Mouse (Mus musculus) hindbrain, embryonic 16.5 days (tissue): ENCODE results near the gene 9130213A22Rik. TPM values are rescaled to one million over a fixed set of nuclear protein-coding genes. Genes with fewer than 3 reads are reported as not detected.

Experiments
- ATAC-seq: fragments of 200-750 bp; cut with Nextera tagmentation; 2 replicates; pipeline ENCODE4 v1.8.0; 2017; ENCODE audit warnings: moderate TSS enrichment, moderate library complexity
- H3K27ac ChIP-seq: fragments of 300-500 bp; sonication (generic); 2 replicates; pipeline ENCODE4 v1.5.1; 2014; ENCODE audit warnings: low read depth, mild to moderate bottlenecking, control low read depth, low read length, moderate library complexity
- H3K27me3 ChIP-seq: fragments of 300-500 bp; sonication (generic); replicated peaks from 2 replicates; pipeline ENCODE4 v1.6.1; 2014; ENCODE audit warnings: low read length; ENCODE audit not compliant: control insufficient read depth, insufficient read depth
- H3K36me3 ChIP-seq: fragments of 300-500 bp; sonication (generic); 2 replicates; pipeline ENCODE4 v1.6.1; 2014; ENCODE audit warnings: mild to moderate bottlenecking, low read length, moderate library complexity, mixed read lengths; ENCODE audit not compliant: control insufficient read depth, insufficient read depth
- H3K4me1 ChIP-seq: fragments of 300-500 bp; sonication (generic); 2 replicates; pipeline ENCODE4 v1.6.1; 2014; ENCODE audit warnings: low read depth, low read length; ENCODE audit not compliant: control insufficient read depth, insufficient read depth
- H3K4me2 ChIP-seq: fragments of 300-500 bp; sonication (generic); 2 replicates; pipeline ENCODE4 v1.6.1; 2014; ENCODE audit warnings: mild to moderate bottlenecking, low read length, control low read depth, moderate library complexity
- H3K4me3 ChIP-seq: fragments of 300-500 bp; sonication (generic); 2 replicates; pipeline ENCODE4 v1.5.1; 2014; ENCODE audit warnings: mild to moderate bottlenecking, low read length, control low read depth, moderate library complexity
- H3K9ac ChIP-seq: fragments of 300-500 bp; sonication (generic); 2 replicates; pipeline ENCODE4 v1.6.1; 2014; ENCODE audit warnings: low read depth, mild to moderate bottlenecking, control low read depth, low read length, moderate library complexity
- H3K9me3 ChIP-seq: fragments of 300-500 bp; sonication (generic); 2 replicates; pipeline ENCODE4 v1.6.1; 2014; ENCODE audit warnings: mild to moderate bottlenecking, low read length, moderate library complexity; ENCODE audit not compliant: control insufficient read depth
- WGBS: fragments of 180-500 bp; shearing (Covaris S2); extraction: QIAGEN DNeasy Blood & Tissue Kit; methylation state at CpG from one replicate; pipeline ENCODE4 v1.1.7; 2014; 5-methylcytosine and 5-hydroxymethylcytosine counted together
- polyA plus RNA-seq: library from polyadenylated mRNA; unstranded; fragments of >200 nt; fragmentation: Nextera tagmentation; extraction: Ambion mirVana; gene quantifications from 2 replicates; pipeline ENCODE4 v1.2.1, GENCODE M21; 2015

Gene 9130213A22Rik
- polyA plus RNA-seq, 1 experiment from 2014 or later: 1.2 TPM

DNA sequence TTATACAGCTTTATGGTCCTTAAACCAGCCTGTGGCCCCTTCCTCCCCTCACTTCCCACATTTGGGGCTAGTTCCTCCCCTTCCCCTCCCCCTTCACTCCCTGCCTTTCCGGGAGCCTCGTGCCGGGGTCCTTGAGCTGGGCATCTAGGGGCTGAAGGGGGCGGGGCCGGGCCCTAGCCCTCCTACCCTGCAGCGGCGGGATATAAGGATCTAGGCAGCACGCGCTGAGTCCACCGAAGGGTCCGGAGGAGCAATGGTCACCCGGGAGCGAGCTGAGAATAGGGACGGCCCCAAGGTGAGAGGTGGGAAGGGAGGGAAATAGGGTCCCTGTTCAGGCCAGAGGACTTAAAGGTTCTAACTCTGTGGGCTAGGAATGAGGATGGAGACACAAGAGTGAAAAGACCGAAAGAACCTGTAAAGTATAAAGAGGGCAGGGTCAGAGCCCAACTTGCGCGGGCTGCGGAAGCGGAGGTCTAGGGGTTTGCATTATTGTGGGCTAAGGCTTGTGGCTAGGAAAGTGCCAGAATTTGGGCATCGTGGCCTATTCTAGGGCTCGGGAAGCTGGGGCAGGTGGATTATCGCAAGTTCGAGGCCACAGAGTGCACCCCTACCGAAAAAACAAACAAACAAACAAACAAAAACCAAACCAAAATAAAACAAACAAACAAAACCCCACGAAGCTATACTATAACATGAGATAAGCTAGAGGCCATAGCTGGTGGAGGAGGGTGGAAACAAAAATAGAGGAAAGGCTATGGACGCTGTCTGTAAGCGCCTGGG, 2.0 kb downstream of the 9130213A22Rik start, which contains the start of gene Hes7:
TSS of gene Hes7 (plus strand) at position 184 of the 780 bp plus-strand sequence.
- H3K4me3 ChIP-seq: peak within 1 kb of the TSS; percentile 88
- no peak for ATAC-seq
- WGBS: 2% methylated on average over 27 of the region's 27 CpGs
- H3K27me3 ChIP-seq: no peaks in the 10 kb centered on the region
- H3K9ac ChIP-seq: peak within 1 kb of the TSS; percentile 84
- H3K36me3 ChIP-seq: no peaks in the 10 kb centered on the region
- H3K27ac ChIP-seq: no peak within 1 kb of the TSS
- H3K4me2 ChIP-seq: peak within 1 kb of the TSS; percentile 97
- peaks cover 20% of the 10 kb centered on the region for H3K4me1 ChIP-seq
- H3K9me3 ChIP-seq: no peaks in the 10 kb centered on the region

- ATAC-seq: no peak
- no peak overlapping the region for H3K27ac ChIP-seq
- no peaks in the 10 kb centered on the region for H3K27me3 ChIP-seq
- H3K4me2 ChIP-seq: peak overlapping the region; percentile 97
- H3K4me3 ChIP-seq: peak overlapping the region; percentile 88
- WGBS: 32% methylated on average over 14 of the region's 14 CpGs
- no peaks in the 10 kb centered on the region for H3K36me3 ChIP-seq
- H3K4me1 ChIP-seq: peaks cover 20% of the 10 kb centered on the region
- no peak overlapping the region for H3K9ac ChIP-seq
- H3K9me3 ChIP-seq: no peaks in the 10 kb centered on the region
These were observed 2.8 kb downstream of the 9130213A22Rik start for GRCm38 (mm10) chr11:69119446-69120155.

DNA sequence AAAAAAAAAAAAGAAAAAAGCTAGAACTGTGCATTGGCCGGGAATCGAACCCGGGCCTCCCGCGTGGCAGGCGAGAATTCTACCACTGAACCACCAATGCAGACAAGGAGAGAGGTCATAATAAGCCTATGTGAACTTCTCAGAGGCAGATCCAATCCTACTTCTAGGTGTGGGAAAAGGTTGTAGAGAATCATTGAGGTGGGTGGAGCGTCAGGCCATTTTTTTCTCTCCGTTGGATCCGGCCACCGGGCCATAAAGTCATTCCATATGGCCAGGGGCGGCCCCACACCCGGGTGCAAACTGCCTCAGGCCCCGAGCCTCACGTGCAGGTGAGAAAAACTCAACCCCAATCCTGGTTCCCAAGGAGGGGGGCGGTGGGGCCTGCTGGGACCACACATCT, 3.6 kb downstream of the 9130213A22Rik start:
- no peaks in the 10 kb centered on the region for H3K27me3 ChIP-seq
- ATAC-seq: no peak
- peaks cover 20% of the 10 kb centered on the region for H3K4me1 ChIP-seq
- 1% methylated on average over 15 of the region's 15 CpGs for WGBS
- no peaks in the 10 kb centered on the region for H3K9me3 ChIP-seq
- peak overlapping the region; percentile 50 for H3K9ac ChIP-seq
- no peaks in the 10 kb centered on the region for H3K36me3 ChIP-seq
- no peak overlapping the region; the same call in 1 of the 2 replicates for H3K27ac ChIP-seq
- peak overlapping the region; percentile 70 for H3K4me3 ChIP-seq
- H3K4me2 ChIP-seq: peak overlapping the region; percentile 97

GRCm38 (mm10) chr11:69117737-69118695, 4.4 kb downstream of the 9130213A22Rik start:
- WGBS: under 1% methylated on average over 43 of the region's 45 CpGs
- Histone ChIP-seq H3K27me3 (no peaks in the 10 kb centered on the region), H3K4me3 (peak overlapping the region; percentile 70), H3K4me2 (peak overlapping the region; percentile 97), H3K27ac (peak overlapping the region; percentile 69), H3K36me3 (no peaks in the 10 kb centered on the region), H3K4me1 (peaks cover 20% of the 10 kb centered on the region), H3K9ac (peak overlapping the region; percentile 80), H3K9me3 (no peaks in the 10 kb centered on the region)
- ATAC-seq: no peak

DNA sequence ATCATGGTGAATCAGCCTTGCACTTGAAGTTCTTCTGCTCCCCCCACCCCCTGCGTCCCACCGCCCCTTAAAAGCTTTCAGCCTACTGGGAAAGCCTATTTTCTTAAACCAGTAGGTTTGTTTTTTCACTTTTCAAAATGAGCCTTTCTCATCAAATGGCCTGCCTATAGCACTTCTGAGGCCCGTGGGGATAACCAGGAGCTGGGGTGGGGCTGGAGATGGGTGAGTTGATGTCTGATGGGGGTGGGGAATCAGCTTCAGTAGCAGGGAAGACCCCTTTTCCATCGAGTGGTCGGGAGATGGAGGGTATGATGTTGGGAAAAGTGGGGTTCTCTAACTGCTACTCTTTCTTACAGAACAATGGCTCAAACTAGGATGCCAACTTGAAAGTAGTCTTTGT, 5.5 kb downstream of the 9130213A22Rik start:
- Histone ChIP-seq H3K4me1 (peaks cover 20% of the 10 kb centered on the region), H3K4me3 (no peak overlapping the region), H3K27me3 (no peaks in the 10 kb centered on the region), H3K4me2 (peak overlapping the region; percentile 97), H3K9ac (no peak overlapping the region), H3K36me3 (no peaks in the 10 kb centered on the region), H3K9me3 (no peaks in the 10 kb centered on the region), H3K27ac (no peak overlapping the region)
- no peak for ATAC-seq
- 53% methylated on average over 5 of the region's 5 CpGs for WGBS

- Histone ChIP-seq H3K27ac (no peak overlapping the region), H3K4me2 (no peak overlapping the region), H3K4me1 (peaks cover 14% of the 10 kb centered on the region), H3K9me3 (no peaks in the 10 kb centered on the region), H3K36me3 (no peaks in the 10 kb centered on the region), H3K4me3 (no peak overlapping the region), H3K27me3 (no peaks in the 10 kb centered on the region), H3K9ac (no peak overlapping the region)
- no peak for ATAC-seq
- WGBS: 82% methylated on average over 3 of the region's 3 CpGs
These were observed 7.8 kb downstream of the 9130213A22Rik start for GRCm38 (mm10) chr11:69114621-69115020.

DNA sequence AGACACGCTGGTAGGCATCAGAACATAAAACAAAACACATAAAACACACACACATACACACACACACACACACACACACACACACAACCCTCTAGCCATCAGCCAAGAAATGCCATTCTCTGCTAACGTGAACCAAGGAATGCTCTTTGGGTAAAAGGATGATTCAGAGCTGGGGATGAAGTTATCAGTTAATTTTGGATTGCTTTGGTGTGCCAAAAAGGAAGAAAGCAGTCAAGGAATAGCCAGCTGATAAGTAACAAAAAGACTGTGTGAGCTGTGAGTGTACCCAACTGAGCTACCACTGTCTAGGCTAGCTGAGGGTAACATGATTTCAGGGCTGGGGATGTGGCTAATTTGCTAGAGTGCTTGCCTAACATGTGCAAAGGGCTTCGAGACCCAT, 8.4 kb downstream of the 9130213A22Rik start:
- Histone ChIP-seq H3K36me3 (peaks cover 2% of the 10 kb centered on the region; the same call in 1 of the 2 replicates), H3K4me3 (no peak overlapping the region), H3K27me3 (no peaks in the 10 kb centered on the region), H3K4me2 (no peak overlapping the region), H3K9ac (no peak overlapping the region), H3K9me3 (no peaks in the 10 kb centered on the region), H3K4me1 (peaks cover 12% of the 10 kb centered on the region), H3K27ac (no peak overlapping the region)
- ATAC-seq: no peak
- 70% methylated on average over 3 of the region's 3 CpGs for WGBS

- H3K27me3 ChIP-seq: no peaks in the 10 kb centered on the region
- 69% methylated on average over 4 of the region's 4 CpGs for WGBS
- peak overlapping the region; percentile 60; the same call in 1 of the 2 replicates for H3K4me2 ChIP-seq
- 0 out of 2 replicates have a peak overlapping the region, but pooled peaks have one; percentile 3 for H3K4me3 ChIP-seq
- H3K36me3 ChIP-seq: peaks cover 10% of the 10 kb centered on the region
- no peak overlapping the region for H3K9ac ChIP-seq
- no peak for ATAC-seq
- no peaks in the 10 kb centered on the region for H3K9me3 ChIP-seq
- no peak overlapping the region for H3K27ac ChIP-seq
- peaks cover 6% of the 10 kb centered on the region; the same call in 1 of the 2 replicates for H3K4me1 ChIP-seq
These were observed 10.5 kb downstream of the 9130213A22Rik start for GRCm38 (mm10) chr11:69111865-69112264.
